Mouse (Mus musculus) mature B cell (primary cell): ENCODE data around the gene Tacc2.
"Not testable (repeated sequence)": the region's sequence is repeated elsewhere in the genome, so short reads cannot be mapped to it uniquely, and the experiment has no call there.

ENCODE experiments used
- in situ Hi-C: fragments of 300-500 bp; cut with MboI; formaldehyde crosslinking; loops from 2 replicates; pipeline ENCODE4 v1.14.3; 2019

Gene Tacc2

DNA sequence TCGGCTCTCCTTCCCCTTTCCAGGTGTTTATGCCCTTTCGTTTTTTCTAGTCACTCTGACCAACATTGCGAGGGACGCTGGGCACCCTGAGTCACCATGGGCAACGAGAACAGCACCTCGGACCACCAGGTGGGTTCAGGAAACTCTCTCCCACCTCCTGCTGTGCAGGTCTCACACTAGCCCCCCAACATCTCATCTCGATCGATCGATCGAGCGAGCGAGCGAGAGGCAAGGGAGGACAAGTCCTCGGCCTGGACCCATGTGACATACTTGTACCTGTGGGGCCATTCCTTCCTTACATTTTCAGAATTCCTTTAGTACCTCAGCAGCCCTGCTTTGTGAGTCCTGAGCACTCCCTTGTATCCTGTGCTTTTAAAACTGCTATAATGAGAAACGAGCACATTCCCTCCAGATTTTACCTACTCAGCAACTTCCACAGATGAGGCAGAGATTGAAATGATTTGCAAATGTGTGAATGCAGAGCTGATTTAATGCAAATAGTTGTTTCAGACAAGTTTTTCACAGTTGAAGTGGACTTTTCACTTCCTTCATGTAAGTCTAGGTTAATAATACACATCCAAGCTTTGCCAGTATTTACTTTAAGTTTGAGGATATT is at the start of gene Tacc2:
Gene Tacc2 (plus strand): TSS at position 51 of the 616 bp plus-strand sequence.
- in situ Hi-C loops, result no loop called here

DNA sequence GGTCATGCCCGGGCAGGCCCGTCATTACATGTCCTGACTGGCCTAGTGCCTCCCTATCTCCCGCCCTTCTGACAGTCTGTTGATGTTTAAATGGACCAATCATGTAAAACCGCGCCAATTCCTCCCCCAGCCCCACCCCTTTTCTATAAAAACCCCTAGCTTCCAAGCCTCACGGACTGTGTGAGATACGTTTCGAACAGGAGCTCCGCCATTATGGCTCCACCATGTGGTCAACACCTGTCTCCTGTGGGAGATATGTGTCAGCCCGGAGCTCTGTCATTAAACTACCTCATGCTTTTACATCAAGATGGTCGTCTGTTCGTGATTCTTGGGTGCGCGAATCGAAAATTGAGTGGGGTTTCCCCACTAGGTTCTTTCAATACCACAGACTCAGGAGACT is 46.1 kb upstream of the Tacc2 start:
- in situ Hi-C loops, result not testable (repeated sequence)

DNA sequence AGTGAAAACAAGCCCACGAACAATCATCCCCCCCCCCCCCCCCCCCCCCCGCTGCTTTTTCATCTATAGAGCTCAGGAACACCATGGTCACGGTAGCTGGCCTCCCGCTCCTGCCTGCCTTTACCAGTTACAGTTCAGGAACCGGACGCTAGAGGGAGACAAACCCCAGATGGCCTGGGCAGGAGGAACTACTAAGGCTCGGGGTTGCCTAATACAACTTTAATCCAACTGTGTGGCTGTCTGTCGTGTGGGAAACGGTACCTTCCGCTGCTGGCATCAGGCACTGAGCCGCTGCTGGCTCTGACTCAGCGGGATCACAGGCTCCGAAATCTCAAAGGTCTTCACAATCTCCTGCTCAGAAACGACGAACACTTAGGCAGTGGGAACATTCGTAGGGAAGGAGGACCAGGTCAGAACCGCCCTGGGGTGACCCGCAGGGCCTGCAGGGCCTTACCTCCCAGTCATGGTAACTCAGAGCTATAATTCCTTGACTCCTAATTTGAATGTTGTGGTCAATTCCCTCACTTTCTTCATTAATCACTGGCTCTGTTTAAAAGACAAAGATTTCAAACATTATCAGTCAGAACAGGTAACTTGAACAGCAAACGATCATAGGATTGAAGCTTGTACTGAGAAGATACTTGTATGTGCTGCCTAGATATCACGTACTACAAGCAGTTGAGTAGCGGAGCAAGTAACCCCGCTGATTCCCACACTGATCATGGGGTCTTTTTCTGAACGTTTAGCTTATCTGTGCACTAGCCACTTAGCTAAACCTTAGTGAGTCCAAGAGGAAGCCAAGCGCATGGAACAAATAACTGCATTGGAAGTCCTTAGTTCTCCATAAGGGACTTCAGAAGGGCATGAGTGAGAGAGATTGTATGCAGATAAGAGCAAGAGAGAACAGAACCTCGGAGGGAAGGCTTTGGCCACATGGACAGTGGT is 43.6 kb upstream of the Tacc2 start:
- in situ Hi-C loops, result no loop called here

DNA sequence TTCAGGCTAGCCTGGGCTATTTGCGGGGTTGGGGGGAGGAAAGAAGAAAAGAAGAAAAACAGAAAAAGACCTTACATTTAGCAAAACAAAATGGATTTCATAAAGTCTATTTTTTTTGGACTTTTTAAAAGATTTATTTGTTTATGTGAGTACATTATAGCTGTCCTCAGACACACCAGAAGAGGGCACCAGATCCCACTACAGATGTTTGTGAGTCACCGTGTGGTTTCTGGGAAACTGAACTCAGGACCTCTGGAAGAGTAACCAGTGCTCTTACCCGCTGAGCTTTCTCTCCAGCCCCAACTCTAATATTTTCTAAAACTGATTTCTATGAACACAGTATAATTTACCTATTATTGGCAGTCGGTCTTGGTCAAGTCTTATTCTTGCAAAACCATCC is 42.1 kb upstream of the Tacc2 start:
- in situ Hi-C loops, result no loop called here

DNA sequence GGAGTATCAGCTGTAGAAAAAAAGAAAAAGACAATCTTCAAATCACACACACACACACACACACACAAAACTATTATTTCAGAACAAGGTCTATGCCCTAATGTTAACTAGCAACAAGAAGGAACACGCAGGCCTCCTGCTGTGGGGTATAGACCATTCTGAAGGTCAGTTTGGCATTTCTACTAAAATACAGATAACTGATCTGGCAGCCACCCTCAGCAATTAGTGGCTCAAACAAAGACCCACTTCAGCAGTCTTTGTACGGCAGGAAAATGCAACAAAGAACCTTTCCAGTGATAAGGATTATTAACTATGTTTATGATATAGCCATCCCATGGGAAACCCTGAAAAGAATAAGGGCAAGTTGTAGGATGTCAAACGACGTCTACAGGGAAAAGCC is 40.2 kb upstream of the Tacc2 start:
- in situ Hi-C loops, result no loop called here

DNA sequence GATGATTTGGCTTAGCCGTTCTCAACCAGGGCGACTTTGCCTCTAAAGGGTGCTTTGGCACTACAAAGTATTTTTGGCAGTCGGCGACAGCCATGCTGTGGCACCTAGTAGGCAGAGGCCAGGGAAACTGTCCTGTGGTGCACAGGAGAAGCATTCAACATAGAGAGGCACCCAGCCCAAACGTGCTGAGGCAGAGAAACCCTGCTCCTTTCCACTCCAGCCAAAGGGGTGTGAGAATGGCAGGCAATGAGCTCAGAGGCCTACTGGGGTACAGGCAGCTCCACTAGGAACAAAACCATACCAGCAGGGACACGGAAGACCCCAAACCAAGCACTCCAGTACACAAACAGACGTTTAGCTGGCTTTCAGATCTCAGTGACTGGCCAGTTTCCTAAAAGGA is 37.1 kb upstream of the Tacc2 start:
- in situ Hi-C loops, result no loop called here

DNA sequence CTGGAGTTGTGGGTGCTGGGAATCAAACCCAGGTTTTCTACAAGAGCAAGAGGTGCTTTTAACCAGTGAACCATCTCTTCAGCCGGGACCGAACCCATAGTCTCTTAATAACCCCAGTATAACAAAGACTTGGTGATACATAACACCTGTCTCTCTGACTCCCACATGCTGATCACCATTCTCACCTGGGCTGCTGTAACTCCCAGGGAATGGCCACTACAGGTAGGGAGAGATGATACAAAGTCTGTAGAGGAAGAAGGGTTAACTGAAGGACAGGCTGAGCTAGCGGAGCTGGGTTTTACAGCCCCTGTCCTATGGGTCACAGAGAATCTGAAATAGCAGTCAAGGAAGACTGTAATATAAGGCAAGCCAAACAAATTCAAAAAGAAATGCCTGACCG is 34.1 kb upstream of the Tacc2 start:
- in situ Hi-C loops, result no loop called here

DNA sequence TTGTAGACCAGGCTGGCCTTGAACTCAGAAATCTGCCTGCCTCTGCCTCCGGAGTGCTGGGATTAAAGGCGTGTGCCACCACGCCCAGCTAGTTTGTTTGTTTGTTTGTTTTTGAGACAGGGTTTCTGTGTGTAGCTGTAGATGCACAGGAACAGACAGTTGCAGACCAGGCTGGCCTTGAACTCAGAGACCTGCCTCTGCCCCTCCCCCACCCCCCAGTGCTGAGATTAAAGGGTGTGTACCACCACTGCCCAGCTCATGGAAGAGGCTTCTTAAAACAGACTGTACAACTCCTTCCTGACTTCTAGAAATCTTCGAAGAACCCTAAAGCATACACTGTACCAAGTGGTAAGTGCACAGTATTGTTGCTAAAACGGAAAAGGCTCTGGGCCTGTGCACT is 31.8 kb upstream of the Tacc2 start:
- in situ Hi-C loops, result no loop called here

DNA sequence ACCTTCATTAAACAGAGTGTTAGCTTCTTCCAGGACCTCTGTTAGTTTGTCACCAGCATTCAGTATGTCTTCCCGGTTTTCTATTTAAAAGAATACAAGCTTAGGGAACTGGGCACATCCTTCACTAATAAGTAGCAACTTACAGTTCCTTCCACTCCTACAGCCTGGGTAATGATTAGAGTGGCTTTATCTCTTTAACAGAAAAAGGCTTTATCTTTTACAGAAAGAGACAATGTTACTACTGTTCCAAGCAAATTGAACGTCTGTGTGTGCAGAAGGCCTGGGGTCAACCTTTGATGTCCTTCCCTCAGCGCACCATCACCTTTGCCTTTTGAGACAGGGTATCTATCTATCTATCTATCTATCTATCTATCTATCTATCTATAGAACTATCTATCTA is 31.3 kb upstream of the Tacc2 start:
- in situ Hi-C loops, result no loop called here

DNA sequence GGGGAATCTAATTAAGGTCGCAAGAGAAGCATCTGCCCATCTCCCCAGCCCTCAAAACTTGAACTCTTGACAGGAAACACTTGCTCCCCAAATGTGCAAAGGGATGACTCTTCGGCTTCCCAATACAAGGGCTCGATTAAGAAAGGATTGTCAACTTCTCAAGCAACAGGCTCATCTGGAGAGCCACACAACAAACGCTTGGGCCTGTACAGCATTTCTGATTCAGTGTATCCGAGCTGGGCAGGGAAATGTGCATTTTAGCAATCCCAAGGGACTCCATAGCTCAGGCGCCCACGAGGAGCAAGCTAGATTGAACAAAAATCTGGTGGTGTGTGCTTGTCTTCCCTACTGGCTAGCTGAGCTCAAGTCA is 30.8 kb upstream of the Tacc2 start:
- in situ Hi-C loops, result no loop called here

DNA sequence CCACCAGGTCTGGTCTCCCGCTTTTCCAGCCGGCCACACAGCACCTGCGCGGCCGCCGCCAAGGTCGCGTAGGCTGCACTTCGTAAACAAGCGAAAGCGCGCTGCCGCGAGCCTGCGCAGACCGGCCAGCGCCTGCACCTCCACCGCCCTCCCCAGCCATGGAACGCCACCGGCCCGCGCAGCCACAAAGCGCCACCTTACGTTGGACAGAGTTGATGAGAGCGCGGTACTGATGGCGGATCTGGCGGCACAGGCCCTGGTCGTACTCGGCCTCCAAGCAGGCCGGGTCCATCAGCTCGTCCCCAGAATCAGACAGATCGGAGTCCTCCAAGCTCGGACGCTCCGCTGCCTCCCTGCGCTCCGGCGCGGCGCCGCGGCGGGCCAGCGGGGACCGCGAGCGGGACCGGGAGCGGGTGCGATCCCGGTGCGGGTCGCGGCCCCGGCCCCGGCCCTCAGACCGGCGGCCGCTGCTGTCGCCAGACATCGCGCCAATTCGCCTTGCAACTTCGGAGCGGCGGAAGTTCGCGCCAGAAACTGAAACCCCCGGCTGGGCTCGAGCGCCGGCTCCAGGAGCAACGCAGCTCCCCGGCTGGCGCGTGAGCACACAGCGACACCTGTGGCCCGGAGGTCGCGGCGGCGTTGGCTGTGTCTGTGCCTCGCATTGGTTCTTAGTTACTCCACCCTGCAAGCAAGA is 30.3 kb upstream of the Tacc2 start:
- in situ Hi-C loops, result no loop called here

DNA sequence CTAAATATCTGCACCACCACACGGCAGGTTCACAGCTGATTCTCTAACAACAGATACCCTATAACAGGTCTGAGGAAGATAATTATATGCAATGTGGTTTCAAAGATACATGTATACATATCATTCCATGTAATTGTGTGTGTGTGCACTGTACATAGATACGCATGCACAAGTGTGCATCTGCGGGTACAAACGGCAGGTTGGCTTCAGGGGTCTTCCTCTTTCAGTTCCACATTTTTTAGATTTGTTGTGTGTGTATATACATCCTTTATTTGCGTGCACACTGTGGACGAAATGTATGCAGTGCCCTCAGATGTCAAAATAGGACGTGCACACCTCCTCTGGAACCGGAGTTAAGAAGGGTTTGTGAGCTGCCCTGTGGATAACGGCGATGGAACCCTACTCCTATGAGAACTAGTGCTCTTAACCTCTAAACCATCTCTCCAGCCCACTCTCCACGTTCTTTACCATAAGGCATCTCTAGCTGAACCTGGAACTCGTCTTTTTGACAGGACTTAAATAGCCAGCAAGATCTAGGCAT is 29.5 kb upstream of the Tacc2 start:
- in situ Hi-C loops, result no loop called here

DNA sequence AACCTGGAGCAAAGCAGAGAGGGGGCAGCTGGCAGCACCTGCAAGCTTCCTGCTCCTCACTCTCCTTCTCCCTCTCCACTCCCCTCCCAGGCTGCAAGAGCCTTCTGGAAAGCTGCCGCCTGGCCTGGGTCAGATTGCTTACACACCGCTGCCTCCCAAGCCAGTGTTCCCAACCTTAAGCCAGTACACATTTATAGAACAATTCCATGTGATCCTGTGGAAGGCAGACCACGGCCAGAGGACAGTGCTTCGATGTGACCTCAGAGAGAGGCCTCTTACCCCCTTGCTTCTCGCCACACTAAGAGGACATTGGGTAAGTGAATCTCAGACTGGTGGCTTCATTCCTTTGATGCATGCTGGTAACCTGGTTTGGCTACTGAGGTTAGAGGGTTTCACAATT is 24.5 kb upstream of the Tacc2 start:
- in situ Hi-C loops, result no loop called here

DNA sequence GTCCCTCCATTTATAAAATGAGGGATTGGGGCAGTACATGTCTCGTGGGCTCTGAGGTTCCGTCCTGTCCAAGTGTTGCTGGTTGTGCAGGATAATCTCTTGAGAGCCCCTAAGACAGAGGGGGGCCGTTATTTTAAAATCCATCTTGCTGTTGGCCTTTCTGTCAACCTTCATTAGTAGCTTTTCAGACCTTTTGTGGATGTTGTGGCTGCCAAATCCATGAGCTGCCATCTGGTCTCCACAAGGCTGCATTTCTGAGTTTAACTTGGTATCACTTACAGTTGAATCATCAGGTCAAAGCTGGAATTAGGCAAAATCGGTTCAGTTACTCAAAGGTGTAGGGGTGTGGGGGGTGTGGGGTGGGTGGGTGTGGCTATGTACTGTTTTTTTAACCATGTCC is 23.9 kb upstream of the Tacc2 start:
- in situ Hi-C loops, result no loop called here

DNA sequence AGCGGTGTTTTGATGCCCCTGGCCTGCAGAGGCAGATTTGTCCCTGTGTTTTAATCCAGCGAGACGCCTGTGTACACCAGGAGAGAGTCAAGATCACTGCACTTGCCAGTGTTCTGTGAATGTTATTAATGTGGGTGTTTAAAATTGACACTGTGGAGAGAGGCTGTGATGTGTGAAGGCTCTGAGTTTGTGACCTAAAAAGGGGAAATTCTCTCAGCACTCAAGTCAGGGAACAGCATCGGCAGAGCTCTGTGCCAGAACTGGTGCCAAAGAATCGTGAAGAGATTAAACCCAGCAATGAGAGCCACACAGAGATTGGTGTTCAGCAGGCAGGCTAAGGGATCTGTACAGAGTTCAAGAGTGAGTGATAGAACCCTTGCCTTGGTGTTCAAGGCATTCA is 21.6 kb upstream of the Tacc2 start:
- in situ Hi-C loops, result no loop called here

DNA sequence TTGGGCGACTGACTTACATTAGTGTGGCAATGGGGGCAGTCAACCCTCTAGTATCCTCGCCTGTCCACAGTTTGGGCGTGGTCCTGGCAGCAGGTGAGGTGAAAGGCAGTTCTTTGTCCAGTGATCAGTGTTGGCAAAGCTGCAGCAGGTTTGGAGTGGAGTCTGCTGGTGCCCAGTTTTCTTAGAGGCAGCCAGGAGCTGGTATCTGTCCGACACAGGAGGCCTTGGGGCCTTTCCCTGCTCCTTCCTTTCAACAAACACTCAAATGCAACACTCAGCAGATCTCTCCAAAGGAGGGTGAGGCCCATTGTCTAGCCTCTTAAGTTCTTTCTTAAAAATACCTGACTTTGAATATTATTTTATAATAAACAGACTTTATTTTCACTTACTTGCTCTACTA is 18.6 kb upstream of the Tacc2 start:
- in situ Hi-C loops, result no loop called here

DNA sequence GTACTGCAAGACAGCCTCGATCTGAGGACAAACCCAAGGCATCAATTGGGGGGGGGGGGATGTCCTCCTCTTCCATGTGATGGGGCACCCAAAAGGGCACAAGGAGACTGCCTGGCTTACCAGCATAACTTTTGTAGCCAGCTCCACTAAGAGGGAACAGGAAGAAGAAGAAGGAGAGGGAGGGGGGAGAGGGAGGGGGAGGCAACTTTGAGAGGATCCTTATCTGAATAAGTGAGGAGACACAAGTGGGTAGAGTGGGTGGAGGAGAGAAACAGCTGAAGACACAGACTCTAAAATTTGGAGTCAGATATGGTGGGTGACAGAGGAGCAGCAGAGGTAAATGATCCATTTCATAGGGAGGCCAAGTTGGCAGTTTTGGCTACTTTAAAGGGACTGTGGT is 16.3 kb upstream of the Tacc2 start:
- in situ Hi-C loops, result no loop called here

DNA sequence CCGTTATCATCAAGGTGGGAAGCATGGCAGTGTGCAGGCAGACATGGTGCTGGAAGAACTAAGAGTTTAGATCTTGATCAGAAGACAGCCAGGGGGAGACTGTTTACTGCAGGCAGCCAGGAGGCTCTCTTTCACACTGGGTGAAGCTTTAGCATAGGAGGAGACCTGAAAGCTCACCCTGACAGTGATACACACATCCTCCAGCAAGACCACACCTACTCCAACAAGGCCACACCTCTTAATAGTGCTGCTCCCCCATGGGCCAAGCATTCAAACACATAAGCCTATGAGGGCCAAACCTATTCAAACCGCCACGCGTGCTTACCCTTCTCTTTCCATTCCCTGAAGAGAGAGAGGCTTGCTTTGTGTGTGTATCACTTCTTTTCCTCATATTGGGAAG is 14.0 kb upstream of the Tacc2 start:
- in situ Hi-C loops, result no loop called here

DNA sequence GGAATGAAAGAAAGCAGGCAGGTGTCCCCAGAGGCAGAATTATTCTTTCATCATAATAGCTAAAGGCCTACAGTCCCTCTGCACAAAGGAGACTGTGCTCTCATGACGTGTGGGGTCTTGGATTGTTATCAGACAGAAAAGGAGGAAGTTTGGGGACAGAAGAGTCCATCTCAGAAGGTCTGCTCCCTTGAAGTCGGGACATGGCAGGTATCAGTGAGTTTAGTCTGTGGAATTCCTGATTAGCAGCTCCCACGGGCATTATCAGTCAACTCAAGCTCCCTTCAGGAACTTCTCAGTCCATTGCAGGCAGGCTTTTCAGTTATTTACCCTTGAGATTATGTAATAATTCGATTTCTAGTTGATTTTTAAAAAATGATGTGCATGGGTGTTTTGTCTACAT is 13.4 kb upstream of the Tacc2 start:
- in situ Hi-C loops, result no loop called here

DNA sequence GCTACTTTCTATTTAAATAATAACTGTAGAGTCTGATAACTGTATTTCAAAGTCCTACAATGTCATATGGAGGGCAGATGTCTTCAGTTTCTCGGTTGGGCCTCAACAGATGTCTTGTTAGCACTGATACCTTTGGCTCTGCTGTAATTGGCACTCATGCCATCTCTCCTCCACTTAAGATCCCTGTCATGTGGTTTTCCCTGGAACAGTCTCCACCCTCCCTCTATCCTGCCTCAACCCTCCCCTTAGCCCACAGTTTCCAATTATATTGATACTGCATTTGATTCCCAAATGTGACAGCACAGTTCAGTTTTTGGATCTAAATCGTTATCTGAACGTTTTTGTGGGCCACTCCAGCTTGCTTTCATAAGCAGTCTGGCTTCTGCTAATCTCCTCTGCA is 12.6 kb upstream of the Tacc2 start:
- in situ Hi-C loops, result no loop called here

DNA sequence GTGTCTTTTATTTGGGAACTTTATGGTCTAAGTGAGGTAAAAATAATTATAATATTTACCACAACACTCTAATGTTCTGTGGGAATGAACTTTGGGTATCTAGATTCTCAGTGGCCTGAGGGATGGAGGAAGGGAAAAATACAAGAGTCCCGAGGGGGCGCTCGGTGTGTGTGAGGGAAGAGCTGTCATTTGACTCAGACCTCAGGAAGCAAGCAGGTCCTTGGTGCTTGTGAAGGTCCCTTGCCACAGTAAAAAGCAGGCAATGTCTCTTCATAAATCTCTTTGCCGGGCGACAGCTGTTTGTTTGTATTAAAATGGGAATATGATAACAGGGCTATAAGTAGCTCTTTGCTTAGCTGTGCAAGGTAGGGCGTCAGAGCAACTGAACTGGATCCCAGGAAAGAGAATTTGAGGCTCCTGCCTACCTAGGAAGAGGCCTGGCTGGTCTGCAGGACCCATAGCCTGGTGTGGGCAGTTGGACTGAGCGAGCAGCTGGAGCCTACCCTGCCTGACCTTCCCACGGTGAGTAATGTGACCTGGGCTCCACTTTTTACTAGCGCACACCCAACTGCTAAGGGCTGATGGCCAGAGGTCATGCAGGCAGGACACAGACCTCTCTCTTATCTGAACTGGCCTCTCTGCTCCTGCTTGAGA is 8.3 kb upstream of the Tacc2 start:
- in situ Hi-C loops, result no loop called here

DNA sequence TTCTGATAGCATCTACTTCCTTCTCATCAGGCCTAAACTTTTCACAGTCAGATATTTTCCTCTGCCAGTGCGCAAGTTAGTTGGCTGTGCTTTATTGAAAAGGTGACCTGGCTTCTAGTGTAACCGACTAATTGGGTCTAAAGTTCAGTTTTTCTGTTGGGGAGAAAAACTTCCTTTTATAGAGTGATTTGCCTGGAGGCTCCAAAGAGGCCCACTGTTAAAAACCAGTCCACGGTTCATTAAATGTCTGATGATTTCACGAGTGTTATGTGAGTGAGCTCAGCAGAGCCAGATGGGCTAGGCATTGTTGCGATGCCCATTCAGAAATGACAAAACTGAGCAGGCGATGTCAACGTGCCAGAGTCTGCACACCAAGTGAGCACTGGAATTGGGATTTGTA is 6.8 kb upstream of the Tacc2 start:
- in situ Hi-C loops, result no loop called here
